Mouse (Mus musculus): Measurements from ENCODE around the gene 2410002F23Rik. TPM values are rescaled to one million over a fixed set of nuclear protein-coding genes. Genes with fewer than 3 reads are reported as not detected.
"Not testable (repeated sequence)": the region's sequence is repeated elsewhere in the genome, so short reads cannot be mapped to it uniquely, and the experiment has no call there.

The 2410002F23Rik gene
- polyA plus RNA-seq (2012; rRNA removed): 315 and 368 TPM in 2 replicates
- 163 and 170 TPM in 2 replicates for polyA plus RNA-seq (2014; fragmentation: Nextera tagmentation; extraction: Ambion mirVana)

GRCm38 (mm10) chr7:44246055-44246983 lies at the start of gene 2410002F23Rik, which contains the start of gene 1700028J19Rik:
2410002F23Rik (plus strand) TSS chr7:44246722.
1700028J19Rik (minus strand) TSS chr7:44246695.
- peak; percentile 93 for ATAC-seq (ENCODE audit: low FRiP score, low read depth)
- TF ChIP-seq POLR2A (IDR thresholded peaks at IDR 0.05; ENCODE audit: borderline replicate concordance, extremely low read depth, insufficient read depth, insufficient read length): peak; percentile 99
- peak within 1 kb of the TSS; percentile 91 for H3K9ac ChIP-seq (ENCODE audit: low read depth, low read length, severe bottlenecking)
- H3K27me3 ChIP-seq (ENCODE audit: control insufficient read depth, insufficient read depth, low read length): no peaks in the 10 kb centered on the region
- WGBS: 3% methylated on average over 61 of the region's 62 CpGs
- peaks cover 11% of the 10 kb centered on the region; the same call in 1 of the 2 replicates for H3K4me1 ChIP-seq (ENCODE audit: control insufficient read depth, insufficient read depth, low read length)
- H3K9me3 ChIP-seq (ENCODE audit: control insufficient read depth, low read length): no peaks in the 10 kb centered on the region
- H3K4me2 ChIP-seq (replicated peaks; ENCODE audit: low read depth, low read length, severe bottlenecking): peak within 1 kb of the TSS; percentile 73
- H3K36me3 ChIP-seq (ENCODE audit: control insufficient read depth, insufficient read depth, low read length): peaks cover 34% of the 10 kb centered on the region
- peak; percentile 95 for DNase-seq (ENCODE audit: low spot score)
- peak within 1 kb of the TSS; percentile 96 for H3K27ac ChIP-seq (replicated peaks; ENCODE audit: low read depth, low read length)
- H3K4me3 ChIP-seq (replicated peaks; ENCODE audit: low read length): peak within 1 kb of the TSS; percentile 83

GRCm38 (mm10) chr7:44197891-44198290 lies 48.6 kb upstream of the 2410002F23Rik start, which contains the start of gene Klk1b3:
Klk1b3 (plus strand) TSS chr7:44198191.
- Histone ChIP-seq H3K36me3 (ENCODE audit: control insufficient read depth, insufficient read depth, low read length) (no peaks in the 10 kb centered on the region), H3K4me2 (replicated peaks; ENCODE audit: low read depth, low read length, severe bottlenecking) (no peak within 1 kb of the TSS), H3K4me3 (replicated peaks; ENCODE audit: low read length) (no peak within 1 kb of the TSS), H3K27me3 (ENCODE audit: control insufficient read depth, insufficient read depth, low read length) (no peaks in the 10 kb centered on the region), H3K9ac (ENCODE audit: low read depth, low read length, severe bottlenecking) (no peak within 1 kb of the TSS), H3K9me3 (ENCODE audit: control insufficient read depth, low read length) (no peaks in the 10 kb centered on the region), H3K4me1 (ENCODE audit: control insufficient read depth, insufficient read depth, low read length) (no peaks in the 10 kb centered on the region), H3K27ac (replicated peaks; ENCODE audit: low read depth, low read length) (no peak within 1 kb of the TSS)
- DNase-seq (ENCODE audit: low spot score) (no peak), ATAC-seq (ENCODE audit: low FRiP score, low read depth) (no peak)
- WGBS: 64% methylated on average over 3 of the region's 3 CpGs
- TF ChIP-seq POLR2A (IDR thresholded peaks at IDR 0.05; ENCODE audit: borderline replicate concordance, extremely low read depth, insufficient read depth, insufficient read length): no peak

- not testable (repeated sequence) for DNase-seq (ENCODE audit: low spot score); H3K4me2 ChIP-seq (replicated peaks; ENCODE audit: low read depth, low read length, severe bottlenecking); H3K27ac ChIP-seq (replicated peaks; ENCODE audit: low read depth, low read length); H3K27me3 ChIP-seq (ENCODE audit: control insufficient read depth, insufficient read depth, low read length); H3K9ac ChIP-seq (ENCODE audit: low read depth, low read length, severe bottlenecking); ATAC-seq (ENCODE audit: low FRiP score, low read depth); H3K36me3 ChIP-seq (ENCODE audit: control insufficient read depth, insufficient read depth, low read length); H3K9me3 ChIP-seq (ENCODE audit: control insufficient read depth, low read length); H3K4me3 ChIP-seq (replicated peaks; ENCODE audit: low read length); H3K4me1 ChIP-seq (ENCODE audit: control insufficient read depth, insufficient read depth, low read length)
- WGBS: 33% methylated on average over 3 of the region's 3 CpGs
These were observed 39.4 kb upstream of the 2410002F23Rik start, which contains the start of gene Klk1b4 for GRCm38 (mm10) chr7:44207135-44207534. Klk1b4 (plus strand) TSS chr7:44207435.

GRCm38 (mm10) chr7:44208307-44208706 lies 38.2 kb upstream of the 2410002F23Rik start:
- Histone ChIP-seq H3K4me1 (ENCODE audit: control insufficient read depth, insufficient read depth, low read length) (no peaks in the 10 kb centered on the region), H3K9me3 (ENCODE audit: control insufficient read depth, low read length) (no peaks in the 10 kb centered on the region), H3K36me3 (ENCODE audit: control insufficient read depth, insufficient read depth, low read length) (no peaks in the 10 kb centered on the region), H3K4me3 (replicated peaks; ENCODE audit: low read length) (no peak overlapping the region), H3K4me2 (replicated peaks; ENCODE audit: low read depth, low read length, severe bottlenecking) (no peak overlapping the region), H3K27ac (replicated peaks; ENCODE audit: low read depth, low read length) (no peak overlapping the region), H3K9ac (ENCODE audit: low read depth, low read length, severe bottlenecking) (no peak overlapping the region), H3K27me3 (ENCODE audit: control insufficient read depth, insufficient read depth, low read length) (no peaks in the 10 kb centered on the region)
- no peak for DNase-seq (ENCODE audit: low spot score)
- WGBS: 82% methylated on average over 3 of the region's 3 CpGs
- ATAC-seq (ENCODE audit: low FRiP score, low read depth): no peak
- TF ChIP-seq POLR2A (IDR thresholded peaks at IDR 0.05; ENCODE audit: borderline replicate concordance, extremely low read depth, insufficient read depth, insufficient read length): no peak

- Histone ChIP-seq H3K4me3 (replicated peaks; ENCODE audit: low read length) (no peak within 1 kb of the TSS), H3K9me3 (ENCODE audit: control insufficient read depth, low read length) (no peaks in the 10 kb centered on the region), H3K4me1 (ENCODE audit: control insufficient read depth, insufficient read depth, low read length) (no peaks in the 10 kb centered on the region), H3K4me2 (replicated peaks; ENCODE audit: low read depth, low read length, severe bottlenecking) (no peak within 1 kb of the TSS), H3K27me3 (ENCODE audit: control insufficient read depth, insufficient read depth, low read length) (no peaks in the 10 kb centered on the region), H3K27ac (replicated peaks; ENCODE audit: low read depth, low read length) (no peak within 1 kb of the TSS), H3K36me3 (ENCODE audit: control insufficient read depth, insufficient read depth, low read length) (no peaks in the 10 kb centered on the region), H3K9ac (ENCODE audit: low read depth, low read length, severe bottlenecking) (no peak within 1 kb of the TSS)
- no peak for ATAC-seq (ENCODE audit: low FRiP score, low read depth)
- WGBS: 83% methylated on average over 1 of the region's 1 CpGs
- no peak for DNase-seq (ENCODE audit: low spot score)
- no peak for TF ChIP-seq POLR2A (IDR thresholded peaks at IDR 0.05; ENCODE audit: borderline replicate concordance, extremely low read depth, insufficient read depth, insufficient read length)
These were observed 30.9 kb upstream of the 2410002F23Rik start, which contains the start of gene Klk1b5 for GRCm38 (mm10) chr7:44215645-44216044. Klk1b5 (plus strand) TSS chr7:44215945.

- not testable (repeated sequence) for ATAC-seq (ENCODE audit: low FRiP score, low read depth); DNase-seq (ENCODE audit: low spot score); H3K4me1 ChIP-seq (ENCODE audit: control insufficient read depth, insufficient read depth, low read length); H3K27me3 ChIP-seq (ENCODE audit: control insufficient read depth, insufficient read depth, low read length); H3K9me3 ChIP-seq (ENCODE audit: control insufficient read depth, low read length); H3K27ac ChIP-seq (replicated peaks; ENCODE audit: low read depth, low read length); H3K4me3 ChIP-seq (replicated peaks; ENCODE audit: low read length); H3K36me3 ChIP-seq (ENCODE audit: control insufficient read depth, insufficient read depth, low read length); H3K9ac ChIP-seq (ENCODE audit: low read depth, low read length, severe bottlenecking); H3K4me2 ChIP-seq (replicated peaks; ENCODE audit: low read depth, low read length, severe bottlenecking)
- WGBS: 75% methylated on average over 8 of the region's 10 CpGs
These were observed 24.9 kb upstream of the 2410002F23Rik start for GRCm38 (mm10) chr7:44221601-44222000.

GRCm38 (mm10) chr7:44222335-44222734 lies 24.2 kb upstream of the 2410002F23Rik start:
- 78% methylated on average over 6 of the region's 6 CpGs for WGBS
- H3K4me1 ChIP-seq (ENCODE audit: control insufficient read depth, insufficient read depth, low read length); H3K4me3 ChIP-seq (replicated peaks; ENCODE audit: low read length); H3K9ac ChIP-seq (ENCODE audit: low read depth, low read length, severe bottlenecking); H3K27me3 ChIP-seq (ENCODE audit: control insufficient read depth, insufficient read depth, low read length); H3K9me3 ChIP-seq (ENCODE audit: control insufficient read depth, low read length); H3K4me2 ChIP-seq (replicated peaks; ENCODE audit: low read depth, low read length, severe bottlenecking); H3K36me3 ChIP-seq (ENCODE audit: control insufficient read depth, insufficient read depth, low read length); ATAC-seq (ENCODE audit: low FRiP score, low read depth); H3K27ac ChIP-seq (replicated peaks; ENCODE audit: low read depth, low read length); DNase-seq (ENCODE audit: low spot score): not testable (repeated sequence)
